Mouse (Mus musculus): ENCODE results near the gene Med28. TPM values are rescaled to one million over a fixed set of nuclear protein-coding genes. Genes with fewer than 3 reads are reported as not detected.

Med28 gene
- polyA plus RNA-seq, 1 experiment from 2014 or later = 289 TPM

GRCm38 (mm10) chr5:45496930-45497550, 23.0 kb upstream of the Med28 start:
- no peak for ATAC-seq
- H3K9me3 ChIP-seq (ENCODE audit: control insufficient read depth, low read length) = no peaks in the 10 kb centered on the region
- 81% methylated on average over 12 of the region's 12 CpGs for WGBS

GRCm38 (mm10) chr5:45497564-45497963, 22.5 kb upstream of the Med28 start:
- no peaks in the 10 kb centered on the region for H3K9me3 ChIP-seq (ENCODE audit: control insufficient read depth, low read length)
- no peak for ATAC-seq
- H3K4me3 ChIP-seq (replicated peaks; ENCODE audit: low read length) = no peak overlapping the region
- no peak overlapping the region for H3K4me2 ChIP-seq (ENCODE audit: low read length)
- 89% methylated on average over 5 of the region's 5 CpGs for whole genome bisulfite sequencing
- H3K36me3 ChIP-seq (ENCODE audit: control insufficient read depth, insufficient read depth) = no peaks in the 10 kb centered on the region
- H3K4me1 ChIP-seq (replicated peaks; ENCODE audit: control insufficient read depth, insufficient read depth, low read length) = peaks cover 12% of the 10 kb centered on the region
- H3K9ac ChIP-seq (replicated peaks; ENCODE audit: low read depth, low read length) = no peak overlapping the region
- H3K27me3 ChIP-seq (replicated peaks; ENCODE audit: control insufficient read depth, insufficient read depth, low read length) = no peaks in the 10 kb centered on the region
- H3K27ac ChIP-seq (ENCODE audit: low read length) = no peak overlapping the region

More at GRCm38 (mm10) chr5:45496930-45497550, 23.0 kb upstream of the Med28 start:
- Histone ChIP-seq H3K9ac (replicated peaks; ENCODE audit: low read depth, low read length) (no peak overlapping the region), H3K27ac (ENCODE audit: low read length) (no peak overlapping the region), H3K27me3 (replicated peaks; ENCODE audit: control insufficient read depth, insufficient read depth, low read length) (no peaks in the 10 kb centered on the region), H3K4me1 (replicated peaks; ENCODE audit: control insufficient read depth, insufficient read depth, low read length) (peaks cover 12% of the 10 kb centered on the region), H3K36me3 (ENCODE audit: control insufficient read depth, insufficient read depth) (no peaks in the 10 kb centered on the region), H3K4me2 (ENCODE audit: low read length) (no peak overlapping the region), H3K4me3 (replicated peaks; ENCODE audit: low read length) (no peak overlapping the region)

GRCm38 (mm10) chr5:45510071-45510470, 10.0 kb upstream of the Med28 start:
- Histone ChIP-seq H3K27me3 (replicated peaks; ENCODE audit: control insufficient read depth, insufficient read depth, low read length) (no peaks in the 10 kb centered on the region), H3K9me3 (ENCODE audit: control insufficient read depth, low read length) (no peaks in the 10 kb centered on the region), H3K36me3 (ENCODE audit: control insufficient read depth, insufficient read depth) (peaks cover 9% of the 10 kb centered on the region), H3K4me2 (ENCODE audit: low read length) (no peak overlapping the region), H3K9ac (replicated peaks; ENCODE audit: low read depth, low read length) (no peak overlapping the region), H3K27ac (ENCODE audit: low read length) (no peak overlapping the region), H3K4me3 (replicated peaks; ENCODE audit: low read length) (no peak overlapping the region), H3K4me1 (replicated peaks; ENCODE audit: control insufficient read depth, insufficient read depth, low read length) (no peaks in the 10 kb centered on the region)
- no peak for ATAC-seq
- WGBS = 86% methylated on average over 7 of the region's 7 CpGs

- no peaks in the 10 kb centered on the region for H3K27me3 ChIP-seq (replicated peaks; ENCODE audit: control insufficient read depth, insufficient read depth, low read length)
- no peak for ATAC-seq
- no peak overlapping the region for H3K4me3 ChIP-seq (replicated peaks; ENCODE audit: low read length)
- 89% methylated on average over 6 of the region's 6 CpGs for WGBS
- peaks cover 5% of the 10 kb centered on the region for H3K36me3 ChIP-seq (ENCODE audit: control insufficient read depth, insufficient read depth)
- no peaks in the 10 kb centered on the region for H3K4me1 ChIP-seq (replicated peaks; ENCODE audit: control insufficient read depth, insufficient read depth, low read length)
- no peak overlapping the region for H3K9ac ChIP-seq (replicated peaks; ENCODE audit: low read depth, low read length)
- H3K4me2 ChIP-seq (ENCODE audit: low read length) = no peak overlapping the region
- H3K9me3 ChIP-seq (ENCODE audit: control insufficient read depth, low read length) = no peaks in the 10 kb centered on the region
- H3K27ac ChIP-seq (ENCODE audit: low read length) = no peak overlapping the region
Observed at GRCm38 (mm10) chr5:45512908-45513307, 7.1 kb upstream of the Med28 start.

- ATAC-seq = no peak
Observed at GRCm38 (mm10) chr5:45513511-45513910, 6.5 kb upstream of the Med28 start.

GRCm38 (mm10) chr5:45514599-45514998, 5.4 kb upstream of the Med28 start:
- Histone ChIP-seq H3K4me1 (replicated peaks; ENCODE audit: control insufficient read depth, insufficient read depth, low read length) (no peaks in the 10 kb centered on the region), H3K9me3 (ENCODE audit: control insufficient read depth, low read length) (no peaks in the 10 kb centered on the region), H3K36me3 (ENCODE audit: control insufficient read depth, insufficient read depth) (peaks cover 5% of the 10 kb centered on the region; the same call in 1 of the 2 replicates), H3K4me2 (ENCODE audit: low read length) (no peak overlapping the region), H3K9ac (replicated peaks; ENCODE audit: low read depth, low read length) (no peak overlapping the region), H3K27ac (ENCODE audit: low read length) (no peak overlapping the region), H3K27me3 (replicated peaks; ENCODE audit: control insufficient read depth, insufficient read depth, low read length) (no peaks in the 10 kb centered on the region), H3K4me3 (replicated peaks; ENCODE audit: low read length) (no peak overlapping the region)
- WGBS = 56% methylated on average over 1 of the region's 1 CpGs
- no peak for ATAC-seq

More at GRCm38 (mm10) chr5:45513511-45513910, 6.5 kb upstream of the Med28 start:
- H3K4me2 ChIP-seq (ENCODE audit: low read length) = no peak overlapping the region
- H3K9ac ChIP-seq (replicated peaks; ENCODE audit: low read depth, low read length) = no peak overlapping the region
- peaks cover 5% of the 10 kb centered on the region; the same call in 1 of the 2 replicates for H3K36me3 ChIP-seq (ENCODE audit: control insufficient read depth, insufficient read depth)
- H3K4me1 ChIP-seq (replicated peaks; ENCODE audit: control insufficient read depth, insufficient read depth, low read length) = no peaks in the 10 kb centered on the region
- H3K27ac ChIP-seq (ENCODE audit: low read length) = no peak overlapping the region
- H3K9me3 ChIP-seq (ENCODE audit: control insufficient read depth, low read length) = no peaks in the 10 kb centered on the region
- no peak overlapping the region for H3K4me3 ChIP-seq (replicated peaks; ENCODE audit: low read length)
- H3K27me3 ChIP-seq (replicated peaks; ENCODE audit: control insufficient read depth, insufficient read depth, low read length) = no peaks in the 10 kb centered on the region
- WGBS = 91% methylated on average over 2 of the region's 2 CpGs

GRCm38 (mm10) chr5:45515151-45515743, 4.8 kb upstream of the Med28 start:
- H3K27me3 ChIP-seq (replicated peaks; ENCODE audit: control insufficient read depth, insufficient read depth, low read length) = no peaks in the 10 kb centered on the region
- no peak overlapping the region for H3K27ac ChIP-seq (ENCODE audit: low read length)
- no peak overlapping the region for H3K9ac ChIP-seq (replicated peaks; ENCODE audit: low read depth, low read length)
- 0 out of 2 replicates have a peak, but pooled peaks cover 2% of the 10 kb centered on the region for H3K4me1 ChIP-seq (replicated peaks; ENCODE audit: control insufficient read depth, insufficient read depth, low read length)
- no peak for ATAC-seq
- H3K9me3 ChIP-seq (ENCODE audit: control insufficient read depth, low read length) = no peaks in the 10 kb centered on the region
- H3K36me3 ChIP-seq (ENCODE audit: control insufficient read depth, insufficient read depth) = peaks cover 5% of the 10 kb centered on the region; the same call in 1 of the 2 replicates
- no peak overlapping the region for H3K4me2 ChIP-seq (ENCODE audit: low read length)
- WGBS = 93% methylated on average over 10 of the region's 10 CpGs
- H3K4me3 ChIP-seq (replicated peaks; ENCODE audit: low read length) = no peak overlapping the region

- WGBS = 6% methylated on average over 5 of the region's 5 CpGs
- no peak for ATAC-seq
Observed at GRCm38 (mm10) chr5:45520809-45521110, 731 bp downstream of the Med28 start.

GRCm38 (mm10) chr5:45521601-45522000, 1.6 kb downstream of the Med28 start:
- no peak overlapping the region for H3K9ac ChIP-seq (replicated peaks; ENCODE audit: low read depth, low read length)
- no peak overlapping the region for H3K27ac ChIP-seq (ENCODE audit: low read length)
- H3K27me3 ChIP-seq (replicated peaks; ENCODE audit: control insufficient read depth, insufficient read depth, low read length) = no peaks in the 10 kb centered on the region
- H3K36me3 ChIP-seq (ENCODE audit: control insufficient read depth, insufficient read depth) = peaks cover 8% of the 10 kb centered on the region
- peak overlapping the region; percentile 98; the same call in 1 of the 2 replicates for H3K4me2 ChIP-seq (ENCODE audit: low read length)
- H3K4me1 ChIP-seq (replicated peaks; ENCODE audit: control insufficient read depth, insufficient read depth, low read length) = peaks cover 17% of the 10 kb centered on the region
- no peaks in the 10 kb centered on the region for H3K9me3 ChIP-seq (ENCODE audit: control insufficient read depth, low read length)
- 90% methylated on average over 6 of the region's 6 CpGs for WGBS
- ATAC-seq = no peak
- H3K4me3 ChIP-seq (replicated peaks; ENCODE audit: low read length) = no peak overlapping the region

More at GRCm38 (mm10) chr5:45520809-45521110, 731 bp downstream of the Med28 start:
- Histone ChIP-seq H3K4me2 (ENCODE audit: low read length) (peak overlapping the region; percentile 98), H3K4me3 (replicated peaks; ENCODE audit: low read length) (peak overlapping the region; percentile 99), H3K4me1 (replicated peaks; ENCODE audit: control insufficient read depth, insufficient read depth, low read length) (peaks cover 17% of the 10 kb centered on the region), H3K9me3 (ENCODE audit: control insufficient read depth, low read length) (no peaks in the 10 kb centered on the region), H3K36me3 (ENCODE audit: control insufficient read depth, insufficient read depth) (peaks cover 8% of the 10 kb centered on the region), H3K27ac (ENCODE audit: low read length) (no peak overlapping the region), H3K9ac (replicated peaks; ENCODE audit: low read depth, low read length) (peak overlapping the region; percentile 94), H3K27me3 (replicated peaks; ENCODE audit: control insufficient read depth, insufficient read depth, low read length) (no peaks in the 10 kb centered on the region)

Data from forebrain, embryonic 16.5 days (tissue).